In the genomic region with DNA sequence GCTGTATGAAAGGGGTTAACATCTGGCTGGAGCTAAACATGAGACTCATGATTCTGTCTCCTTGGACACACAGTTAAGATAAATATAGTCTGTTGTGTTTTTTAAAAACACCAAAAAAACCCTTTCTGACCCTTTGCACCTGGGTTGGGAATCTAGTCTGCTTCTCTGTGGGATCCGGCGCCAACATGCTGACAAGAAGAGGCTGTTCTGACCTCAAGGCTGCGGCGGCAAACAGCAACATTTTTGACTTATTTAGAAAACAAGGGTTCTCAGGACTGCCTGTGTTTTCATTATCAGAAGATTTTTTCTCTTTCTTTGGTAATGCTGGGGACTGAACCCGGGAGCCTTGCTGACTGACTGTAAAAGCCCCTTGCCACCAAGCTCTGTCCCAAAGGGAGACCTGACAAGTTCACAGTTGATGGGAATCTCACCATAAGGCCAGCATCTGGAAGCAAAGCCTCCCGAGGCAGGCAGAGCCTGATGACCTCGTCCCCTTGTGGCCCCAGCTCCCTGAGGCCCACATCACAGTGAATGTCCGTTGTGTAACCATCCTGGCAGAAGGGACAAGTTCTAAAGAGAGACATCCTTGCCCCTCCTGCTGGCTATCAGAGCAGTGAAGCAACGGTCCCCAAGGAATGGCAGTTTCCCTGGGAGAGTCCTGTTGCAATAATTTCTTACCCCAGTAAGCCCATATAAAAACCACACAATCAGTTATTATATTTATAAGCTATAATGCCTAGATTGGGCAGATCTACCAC, we compare ENCODE assay signal across 13 mouse cellular contexts. TPM values are rescaled to one million over a fixed set of nuclear protein-coding genes. Genes with fewer than 3 reads are reported as not detected.
DNase-seq lines count a peak whose midpoint lies in the region; ATAC-seq and TF ChIP-seq lines count a peak whose summit lies in the region.
"Had no signal": no experiment of that assay in that cellular context is flagged by ENCODE, and none has a peak within 500 bp of the region (broad histone marks: within the 10 kb centered on the region; RNA-seq: fewer than 3 reads in every experiment).

No protein-coding gene starts in this region.

- H3K27me3 ChIP-seq in heart, adult 2 months (ENCODE audit: control insufficient read depth, insufficient read depth, low read length): no peaks in the 10 kb centered on the region
- H3K27me3 ChIP-seq in heart, embryonic 11.5 days (ENCODE audit: control insufficient read depth, insufficient read depth, low read length): no peaks in the 10 kb centered on the region
- H3K27me3 ChIP-seq in midbrain, embryonic 10.5 days (ENCODE audit: low read depth, poor library complexity, severe bottlenecking): no peaks in the 10 kb centered on the region
- H3K27me3 ChIP-seq: forebrain, embryonic 13.5 days had no signal

- TF ChIP-seq CTCF in heart, adult 2 months (IDR thresholded peaks at IDR 0.05): no peak

- no peaks in the 10 kb centered on the region for H3K9me3 ChIP-seq in heart, embryonic 11.5 days (replicated peaks; ENCODE audit: control insufficient read depth, low read length)
- no peaks in the 10 kb centered on the region for H3K9me3 ChIP-seq in midbrain, embryonic 10.5 days (replicated peaks)
- H3K9me3 ChIP-seq: forebrain, embryonic 13.5 days had no signal

- 0 out of 2 replicates have a peak, but pooled peaks have one; percentile 46 for TF ChIP-seq EP300 in heart, adult 2 months (IDR thresholded peaks at IDR 0.05; ENCODE audit: insufficient read depth, low read depth, low read length)

- no peaks in the 10 kb centered on the region for H3K79me2 ChIP-seq in heart, adult 2 months (replicated peaks; ENCODE audit: control insufficient read depth, insufficient read depth, low read length)

- peaks cover 6% of the 10 kb centered on the region for H3K4me1 ChIP-seq in heart, adult 2 months (ENCODE audit: control insufficient read depth, insufficient read depth, low read length)
- no peaks in the 10 kb centered on the region for H3K4me1 ChIP-seq in heart, embryonic 11.5 days (ENCODE audit: control insufficient read depth, insufficient read depth, low read length)
- peaks cover 7% of the 10 kb centered on the region for H3K4me1 ChIP-seq in midbrain, embryonic 10.5 days

- TF ChIP-seq POLR2A in heart, adult 2 months (IDR thresholded peaks at IDR 0.05; ENCODE audit: insufficient read depth, low read depth, low read length): no peak

- no peak overlapping the region for H3K4me3 ChIP-seq in heart, adult 2 months
- H3K4me3 ChIP-seq in heart, embryonic 11.5 days (ENCODE audit: low read depth, low read length): no peak overlapping the region
- H3K4me3 ChIP-seq in midbrain, embryonic 10.5 days: no peak overlapping the region
- H3K4me3 ChIP-seq: forebrain, embryonic 13.5 days had no signal

- H3K4me2 ChIP-seq in heart, embryonic 11.5 days: no peak overlapping the region
- H3K4me2 ChIP-seq: forebrain, embryonic 13.5 days had no signal

- DNase-seq in heart, adult 2 months: peak; percentile 64 to 74
- DNase-seq in adrenal gland, adult 8-10 months: peak; percentile 57
- DNase-seq in heart, postnatal 10 days: peak; percentile 50 to 55
- peak; percentile 75 for DNase-seq in ovary, postnatal 36 days (ENCODE audit: low spot score)
- DNase-seq in thymus, adult 18-20 months: no peak
- no peak for DNase-seq in midbrain, embryonic 10.5 days (ENCODE audit: low spot score)
- no peak for DNase-seq in embryo, embryonic 11 days

- intact Hi-C loops in heart, adult 2 months (cut with DNase I): loop anchor here (5.0 to 10.0 kb wide), 3 partner anchors 81 to 319 kb away; no protein-coding TSS in a partner anchor
- intact Hi-C loops in heart, postnatal 10 days (cut with DNase I): loop anchor here (5.0 kb wide), 1 partner anchor 81 kb away; no protein-coding TSS in a partner anchor

- ATAC-seq in heart, embryonic 11.5 days (replicated peaks; ENCODE audit: insufficient number of reproducible peaks, low FRiP score, low TSS enrichment): no peak
- ATAC-seq: forebrain, embryonic 13.5 days had no signal

- 49% methylated on average over 9 of the region's 9 CpGs for WGBS in heart, adult 2 months
- WGBS in heart, embryonic 11.5 days (ENCODE audit: insufficient replicate concordance): 66% methylated on average over 9 of the region's 9 CpGs
- WGBS in midbrain, embryonic 10.5 days: 68% methylated on average over 9 of the region's 9 CpGs

- H3K9ac ChIP-seq in heart, adult 2 months (ENCODE audit: low read depth, low read length): no peak overlapping the region
- no peak overlapping the region for H3K9ac ChIP-seq in heart, embryonic 11.5 days (ENCODE audit: low read depth, low read length)
- H3K9ac ChIP-seq: forebrain, embryonic 13.5 days had no signal

- peak overlapping the region; percentile 65 for H3K27ac ChIP-seq in heart, adult 2 months
- no peak overlapping the region for H3K27ac ChIP-seq in heart, embryonic 11.5 days (ENCODE audit: low read depth, low read length)
- H3K27ac ChIP-seq in midbrain, embryonic 10.5 days (replicated peaks): no peak overlapping the region
- H3K27ac ChIP-seq: forebrain, embryonic 13.5 days had no signal

- H3K36me3 ChIP-seq in heart, adult 2 months (ENCODE audit: control insufficient read depth, insufficient read depth, low read length): no peaks in the 10 kb centered on the region
- H3K36me3 ChIP-seq in heart, embryonic 11.5 days (ENCODE audit: control insufficient read depth, insufficient read depth, low read length): no peaks in the 10 kb centered on the region
- peaks cover 5% of the 10 kb centered on the region for H3K36me3 ChIP-seq in midbrain, embryonic 10.5 days

RNA-seq across cellular contexts. Expression of a gene that starts 16.0 kb away (rescaled TPM):
- total RNA-seq in heart, adult 2 months (2021): not detected
- polyA plus RNA-seq in heart, adult 2 months (2012; rRNA removed): not detected in 2 replicates
- not detected in 2 replicates for polyA plus RNA-seq in heart, embryonic 11.5 days (2014; fragmentation: Nextera tagmentation; extraction: Ambion mirVana)
- not detected for total RNA-seq in adrenal gland, adult 8-10 months (2022)
- total RNA-seq in heart, postnatal 10 days (2021): not detected
- not detected in 2 replicates for polyA plus RNA-seq in midbrain, embryonic 10.5 days (2016; fragmentation: Nextera tagmentation; extraction: Ambion mirVana)
- total RNA-seq: layer of hippocampus, adult 18-20 months; liver, adult 2 months had no signal
- polyA plus RNA-seq: forebrain, embryonic 13.5 days; hindbrain, embryonic 11.5 days; liver, adult 2 months had no signal

RNA-seq across cellular contexts. Expression of a gene that starts 36.0 kb away (rescaled TPM):
- 100 to 1,000 TPM; 136 to 137 TPM for total RNA-seq in heart, adult 2 months (2021)
- polyA plus RNA-seq in heart, adult 2 months (2012; rRNA removed): 68.4 and 141 TPM in 2 replicates
- 525 and 599 TPM in 2 replicates for polyA plus RNA-seq in heart, embryonic 11.5 days (2014; fragmentation: Nextera tagmentation; extraction: Ambion mirVana)
- 100 to 1,000 TPM; 385 to 468 (median 412) TPM for total RNA-seq in adrenal gland, adult 8-10 months (2022)
- 100 to 1,000 TPM; 245 to 270 TPM for total RNA-seq in heart, postnatal 10 days (2021)
- 605 and 627 TPM in 2 replicates for polyA plus RNA-seq in midbrain, embryonic 10.5 days (2016; fragmentation: Nextera tagmentation; extraction: Ambion mirVana)

RNA-seq across cellular contexts. Expression of a gene that starts 36.8 kb away (rescaled TPM):
- not detected for total RNA-seq in heart, adult 2 months (2021)
- 0.32 TPM in 1 of 2 replicates, not detected in the other for polyA plus RNA-seq in heart, adult 2 months (2012; rRNA removed)
- polyA plus RNA-seq in heart, embryonic 11.5 days (2014; fragmentation: Nextera tagmentation; extraction: Ambion mirVana): not detected in 2 replicates
- under 1 TPM in 1 of 4 experiments, not detected in 3; 0.42 TPM for total RNA-seq in adrenal gland, adult 8-10 months (2022)
- not detected for total RNA-seq in heart, postnatal 10 days (2021)
- not detected in 2 replicates for polyA plus RNA-seq in midbrain, embryonic 10.5 days (2016; fragmentation: Nextera tagmentation; extraction: Ambion mirVana)
- total RNA-seq: layer of hippocampus, adult 18-20 months had no signal
- polyA plus RNA-seq: forebrain, embryonic 13.5 days; hindbrain, embryonic 11.5 days had no signal

RNA-seq across cellular contexts. Expression of a gene that starts 59.5 kb away (rescaled TPM):
- total RNA-seq in heart, adult 2 months (2021): not detected
- polyA plus RNA-seq in heart, adult 2 months (2012; rRNA removed): 0.38 and 0.57 TPM in 2 replicates
- polyA plus RNA-seq in heart, embryonic 11.5 days (2014; fragmentation: Nextera tagmentation; extraction: Ambion mirVana): not detected in 2 replicates
- total RNA-seq in adrenal gland, adult 8-10 months (2022): not detected
- total RNA-seq in heart, postnatal 10 days (2021): not detected
- not detected in 2 replicates for polyA plus RNA-seq in midbrain, embryonic 10.5 days (2016; fragmentation: Nextera tagmentation; extraction: Ambion mirVana)
- total RNA-seq: layer of hippocampus, adult 18-20 months; liver, adult 2 months had no signal
- polyA plus RNA-seq: forebrain, embryonic 13.5 days; hindbrain, embryonic 11.5 days; liver, adult 2 months; spleen, adult 2 months had no signal

Comparison
In these comparisons a context has a peak if more than half of its experiments do, and no peak if none do; other contexts are left out.
1. DNase-seq: peak in heart, adult 2 months (2 of 2), adrenal gland, adult 8-10 months (single experiment), heart, postnatal 10 days (2 of 2) and ovary, postnatal 36 days (single experiment); none in thymus, adult 18-20 months (0 of 2), midbrain, embryonic 10.5 days (single experiment) and embryo, embryonic 11 days (single experiment).